Mouse (Mus musculus) MEL (cell line): Measurements from ENCODE around the gene Cyren. TPM values are rescaled to one million over a fixed set of nuclear protein-coding genes. Genes with fewer than 3 reads are reported as not detected.
A peak's percentile ranks its signal among the peaks of the same experiment; 100 is the strongest.

Experiments used
- DNase-seq: peaks from one replicate; pipeline ENCODE4 v3.0.0; 2011; ENCODE audit warnings: low read depth, low spot score
- H3K27ac ChIP-seq: 2 replicates; pipeline ENCODE4 v1.5.1; 2012; ENCODE audit warnings: low read depth, mild to moderate bottlenecking, control low read depth, low read length, moderate library complexity; ENCODE audit not compliant: control insufficient read depth
- H3K27me3 ChIP-seq, 2 experiments: fragments of 150-350 bp in 1 of 2; sonication (generic) in 1 of 2; 2 replicates each; pipeline ENCODE4 v1.6.1; 2012; ENCODE audit warnings: low read length in 2 of 2, mild to moderate bottlenecking in 2 of 2, improper control_type of control experiment in 1 of 2, moderate library complexity in 1 of 2; ENCODE audit not compliant: insufficient read depth in 2 of 2, control insufficient read depth in 1 of 2
- H3K36me3 ChIP-seq, 2 experiments: 2 replicates each; pipeline ENCODE4 v1.6.1; 2012 to 2014; ENCODE audit warnings: low read length in 2 of 2, improper control_type of control experiment in 1 of 2, inconsistent platforms in 1 of 2, mild to moderate bottlenecking in 1 of 2; ENCODE audit not compliant: insufficient read depth in 2 of 2, control insufficient read depth in 1 of 2
- H3K4me1 ChIP-seq, 2 experiments: fragments of 150-350 bp in 1 of 2; sonication (generic) in 1 of 2; 2 replicates each; pipeline ENCODE4 v1.6.1; 2012; ENCODE audit warnings: low read length in 2 of 2, improper control_type of control experiment in 1 of 2, mild to moderate bottlenecking in 1 of 2; ENCODE audit not compliant: insufficient read depth in 2 of 2, control insufficient read depth in 1 of 2
- H3K4me3 ChIP-seq, 2 experiments: fragments of 150-350 bp in 1 of 2; sonication (generic) in 1 of 2; 2 replicates each; pipeline ENCODE4 v1.5.1; 2012; ENCODE audit warnings: low read depth in 2 of 2, low read length in 2 of 2, mild to moderate bottlenecking in 2 of 2, moderate library complexity in 2 of 2, control low read depth in 1 of 2, improper control_type of control experiment in 1 of 2; ENCODE audit not compliant: control insufficient read depth in 1 of 2, insufficient read depth in 1 of 2
- H3K79me2 ChIP-seq: 2 replicates; pipeline ENCODE4 v1.6.1; 2012; ENCODE audit warnings: mild to moderate bottlenecking, low read length, moderate library complexity; ENCODE audit not compliant: control insufficient read depth, poor library complexity, insufficient read depth
- H3K9ac ChIP-seq: 2 replicates; pipeline ENCODE4 v1.6.1; 2012; ENCODE audit warnings: low read depth, mild to moderate bottlenecking, control low read depth, low read length, moderate library complexity; ENCODE audit not compliant: control insufficient read depth, poor library complexity, severe bottlenecking
- H3K9me3 ChIP-seq: fragments of 150-350 bp; sonication (generic); replicated peaks from 2 replicates; pipeline ENCODE4 v1.6.1; 2012; ENCODE audit warnings: mild to moderate bottlenecking, low read length, improper control_type of control experiment, moderate library complexity; ENCODE audit not compliant: insufficient read depth
- CHD1 ChIP-seq: IDR thresholded peaks from 2 replicates; pipeline ENCODE4 v1.6.1; 2012; ENCODE audit warnings: low read depth, mild to moderate bottlenecking, inconsistent platforms, low read length, improper control_type of control experiment
- CHD2 ChIP-seq: IDR thresholded peaks from 2 replicates; pipeline ENCODE4 v1.6.1; 2011; ENCODE audit warnings: low read length, improper control_type of control experiment
- CTCF ChIP-seq, 3 experiments: IDR thresholded peaks in 2 of 3; conservative IDR thresholded peaks in 1 of 3; 2 replicates each; pipeline ENCODE4 v1.5.1; 2011 to 2012; ENCODE audit warnings: low read length in 3 of 3, low read depth in 2 of 3, mild to moderate bottlenecking in 2 of 3, improper control_type of control experiment in 1 of 3, inconsistent platforms in 1 of 3, mixed read lengths in 1 of 3, moderate library complexity in 1 of 3; ENCODE audit not compliant: control insufficient read depth in 1 of 3, insufficient read depth in 1 of 3, poor library complexity in 1 of 3, severe bottlenecking in 1 of 3
- GATA1 ChIP-seq: IDR thresholded peaks from 2 replicates; pipeline ENCODE4 v1.6.1; 2011; ENCODE audit warnings: low read depth, low read length, improper control_type of control experiment
- HCFC1 ChIP-seq: IDR thresholded peaks from 2 replicates; pipeline ENCODE4 v1.6.1; 2012; ENCODE audit warnings: low read depth, mild to moderate bottlenecking, inconsistent platforms, low read length, improper control_type of control experiment, moderate library complexity
- JUND ChIP-seq: IDR thresholded peaks from 2 replicates; pipeline ENCODE4 v1.6.1; 2011; ENCODE audit warnings: low read depth, mild to moderate bottlenecking, improper control_type of control experiment, low read length
- KAT2A ChIP-seq: conservative IDR thresholded peaks from 2 replicates; pipeline ENCODE4 v1.6.1; 2012; ENCODE audit warnings: low read depth, low read length, improper control_type of control experiment, inconsistent platforms
- MAX ChIP-seq: IDR thresholded peaks from 2 replicates; pipeline ENCODE4 v1.6.1; 2011; ENCODE audit warnings: low read length, improper control_type of control experiment
- MXI1 ChIP-seq: IDR thresholded peaks from 2 replicates; pipeline ENCODE4 v1.6.1; 2011; ENCODE audit warnings: mild to moderate bottlenecking, low read depth, low read length, improper control_type of control experiment
- NRF1 ChIP-seq: IDR thresholded peaks from 2 replicates; pipeline ENCODE4 v1.6.1; 2014; ENCODE audit warnings: low read depth, mild to moderate bottlenecking, inconsistent platforms, low read length, improper control_type of control experiment, moderate library complexity; ENCODE audit not compliant: poor library complexity, insufficient read depth, severe bottlenecking
- POLR2A ChIP-seq, 2 experiments: IDR thresholded peaks; 2 replicates each; pipeline ENCODE4 v1.6.1; 2011 to 2012; ENCODE audit warnings: low read length in 2 of 2, mild to moderate bottlenecking in 2 of 2, control low read depth in 1 of 2, improper control_type of control experiment in 1 of 2, low read depth in 1 of 2, moderate library complexity in 1 of 2; ENCODE audit not compliant: control insufficient read depth in 1 of 2, insufficient read depth in 1 of 2, poor library complexity in 1 of 2
- ZC3H11A ChIP-seq: IDR thresholded peaks from 2 replicates; pipeline ENCODE4 v1.6.1; 2012; ENCODE audit warnings: low read depth, mild to moderate bottlenecking, inconsistent platforms, low read length, improper control_type of control experiment
- ZKSCAN1 ChIP-seq: IDR thresholded peaks from 2 replicates; pipeline ENCODE4 v1.6.1; 2012; ENCODE audit warnings: low read depth, mild to moderate bottlenecking, inconsistent platforms, low read length, improper control_type of control experiment, moderate library complexity
- polyA plus RNA-seq, 2 experiments: library from polyadenylated mRNA; stranded (reverse) in 1 of 2; unstranded in 1 of 2; fragments of >175 nt in 1 of 2; fragments of >200 nt in 1 of 2; gene quantifications; 2 replicates each; pipeline versions ENCODE4 v1.2.1 to v1.2.4; 2012; ENCODE audit warnings: low replicate concordance in 2 of 2, low read depth in 1 of 2; ENCODE audit not compliant: insufficient read length in 2 of 2, insufficient read depth in 1 of 2, missing spikeins in 1 of 2
- total RNA-seq: library from RNA; depleted of rRNA; stranded (reverse); fragments of 300-350 nt; gene quantifications from 2 replicates; pipeline ENCODE4 v1.2.3, GENCODE M21; 2012

Gene Cyren
- total and polyA plus RNA-seq, 3 experiments = 10.1 to 15.9 TPM; not detected in 1

DNA sequence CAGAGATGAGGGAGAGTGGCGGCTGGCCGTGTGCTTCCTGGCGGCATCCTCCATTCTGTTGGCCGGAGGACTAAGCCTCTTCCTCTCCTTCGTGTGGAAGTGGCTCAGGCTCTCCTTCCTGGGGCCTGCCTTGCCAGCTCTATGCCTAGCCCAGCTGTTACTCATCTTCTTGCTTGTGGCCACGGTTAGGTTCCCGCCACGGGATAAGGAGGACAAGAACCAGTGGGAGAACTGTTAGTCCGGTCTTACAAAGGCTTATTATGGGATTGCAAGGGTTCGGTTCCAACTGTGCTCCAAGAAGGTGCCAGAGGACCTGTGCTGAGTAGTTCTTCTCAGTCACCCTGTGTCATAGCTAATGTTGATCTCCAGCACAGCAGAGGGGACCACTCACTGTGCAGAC lies 5.0 kb downstream of the Cyren start:
- no peak for DNase-seq
- no peak overlapping the region for H3K9ac ChIP-seq

DNA sequence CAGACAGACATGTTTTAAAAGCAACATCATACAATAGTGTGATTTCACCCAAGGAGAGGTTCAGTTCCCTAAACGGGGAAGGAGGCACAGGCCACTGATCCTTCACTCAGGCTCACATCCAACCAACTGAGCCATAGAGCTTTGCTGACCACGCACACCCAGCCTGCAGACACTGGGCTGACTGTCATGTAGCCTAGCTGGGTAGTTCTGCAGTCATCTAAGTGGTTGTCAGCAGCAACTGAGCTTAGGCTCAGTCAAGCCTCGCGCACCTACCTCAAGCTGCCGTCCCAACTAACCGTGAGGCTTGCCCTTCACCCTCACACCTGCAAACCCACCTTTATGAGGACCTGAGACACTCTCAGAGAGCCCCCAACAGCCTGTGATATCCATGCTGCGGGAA lies 5.9 kb downstream of the Cyren start:
- Histone ChIP-seq H3K9me3 (no peaks in the 10 kb centered on the region), H3K27me3 (no peaks in the 10 kb centered on the region), H3K36me3 (peaks cover 0 to 45% of the 10 kb centered on the region in 2 experiments; a peak in 2 of 4 replicates), H3K79me2 (peaks cover 8% of the 10 kb centered on the region; the same call in 1 of the 2 replicates), H3K4me1 (peaks cover 15 to 67% of the 10 kb centered on the region in 2 experiments), H3K4me3 (no peak overlapping the region), H3K9ac (no peak overlapping the region), H3K27ac (no peak overlapping the region)
- TF ChIP-seq POLR2A (IDR thresholded peaks at IDR 0.05; ENCODE audit: control insufficient read depth in 1 of 2, insufficient read depth in 1 of 2, low read depth in 1 of 2, low read length in 2 of 2, poor library complexity in 1 of 2) = 0 out of 4 replicates have a peak, but pooled peaks of 1 of the 2 experiments have one; percentile 33
- no peak for TF ChIP-seq MAX
- no peak for TF ChIP-seq CTCF (IDR thresholded peaks at IDR 0.05 in 2 of 3, conservative IDR thresholded peaks at IDR 0.05 in 1 of 3; ENCODE audit: control insufficient read depth in 1 of 3, insufficient read depth in 1 of 3, low read depth in 2 of 3, low read length in 3 of 3, poor library complexity in 1 of 3, severe bottlenecking in 1 of 3)
- peak; percentile 39 for DNase-seq

More for the DNA sequence above, 5.0 kb downstream of the Cyren start:
- no peak overlapping the region for H3K4me3 ChIP-seq
- peaks cover 0 to 38% of the 10 kb centered on the region in 2 experiments; a peak in 2 of 4 replicates for H3K36me3 ChIP-seq
- H3K79me2 ChIP-seq = peaks cover 13% of the 10 kb centered on the region
- H3K27ac ChIP-seq = no peak overlapping the region
- peaks cover 14 to 63% of the 10 kb centered on the region in 2 experiments for H3K4me1 ChIP-seq
- no peaks in the 10 kb centered on the region for H3K9me3 ChIP-seq
- TF ChIP-seq JUND = no peak
- H3K27me3 ChIP-seq = no peaks in the 10 kb centered on the region

DNA sequence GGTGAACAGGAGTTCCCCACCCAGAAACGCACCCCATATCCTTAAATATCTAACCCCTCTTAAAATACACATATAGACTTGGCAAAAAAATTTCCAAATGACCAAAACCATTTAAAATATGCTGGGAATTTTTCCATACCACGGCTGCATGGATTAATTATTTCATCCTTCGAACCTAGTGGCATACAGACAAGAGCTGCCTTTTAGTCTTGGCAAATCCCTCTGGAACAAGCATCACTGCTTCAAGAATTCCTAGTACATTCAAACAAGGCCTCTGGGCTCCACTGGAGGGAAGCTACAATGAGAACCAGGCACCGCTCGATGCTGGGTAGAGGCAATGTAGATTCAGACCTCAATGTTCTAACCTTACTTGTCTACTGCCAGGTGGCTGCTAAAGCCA lies 7.1 kb downstream of the Cyren start:
- Histone ChIP-seq H3K4me3 (no peak overlapping the region; a peak in 1 of 4 replicates), H3K27me3 (no peaks in the 10 kb centered on the region)

DNA sequence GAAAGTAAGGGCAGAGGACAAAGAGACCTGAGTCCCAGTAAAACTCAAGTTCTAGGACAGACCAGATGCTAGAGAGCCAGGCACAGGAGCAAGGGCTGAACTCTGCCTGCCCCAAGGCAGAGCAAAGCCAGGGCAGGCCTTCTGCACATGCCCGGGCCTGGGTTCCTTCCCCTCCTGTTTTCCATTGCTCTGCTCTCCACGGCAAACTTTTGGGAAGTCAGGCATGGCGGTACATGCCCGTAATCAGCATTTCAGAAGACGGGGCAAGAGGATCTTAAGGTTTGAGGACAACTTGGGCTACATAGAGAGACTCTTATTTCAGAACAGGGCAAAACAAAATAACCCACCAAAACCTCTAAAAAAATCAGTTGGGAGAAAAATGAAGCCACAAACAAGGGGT lies 7.7 kb downstream of the Cyren start:
- no peaks in the 10 kb centered on the region for H3K9me3 ChIP-seq
- peak overlapping the region; percentile 71 for H3K9ac ChIP-seq
- H3K79me2 ChIP-seq = peaks cover 3% of the 10 kb centered on the region; the same call in 1 of the 2 replicates
- DNase-seq = peak; percentile 54
- H3K4me3 ChIP-seq = peak overlapping the region; percentile 4 to 40; a peak in 3 of 4 replicates
- H3K27me3 ChIP-seq = no peaks in the 10 kb centered on the region
- no peak for TF ChIP-seq MXI1
- peak; percentile 44; the same call in 1 of the 2 replicates for TF ChIP-seq NRF1
- no peak for TF ChIP-seq HCFC1
- H3K36me3 ChIP-seq = peaks cover 0 to 57% of the 10 kb centered on the region in 2 experiments; a peak in 2 of 4 replicates
- H3K27ac ChIP-seq = peak overlapping the region; percentile 95
- peaks cover 19 to 68% of the 10 kb centered on the region in 2 experiments for H3K4me1 ChIP-seq

More for the DNA sequence above, 7.1 kb downstream of the Cyren start:
- Histone ChIP-seq H3K36me3 (peaks cover 0 to 54% of the 10 kb centered on the region in 2 experiments; a peak in 2 of 4 replicates), H3K9ac (peak overlapping the region; percentile 71), H3K4me1 (peaks cover 18 to 68% of the 10 kb centered on the region in 2 experiments), H3K9me3 (no peaks in the 10 kb centered on the region), H3K79me2 (peaks cover 7% of the 10 kb centered on the region; the same call in 1 of the 2 replicates), H3K27ac (peak overlapping the region; percentile 95)
- DNase-seq = no peak
- TF ChIP-seq CHD2 (no peak), ZKSCAN1 (no peak), ZC3H11A (no peak), CHD1 (no peak), KAT2A (no peak), GATA1 (no peak)
